Mouse (Mus musculus) heart, adult 9 months (tissue): ENCODE measurements around the gene Pde6h.
"Not testable (repeated sequence)": the region's sequence is repeated elsewhere in the genome, so short reads cannot be mapped to it uniquely, and the experiment has no call there.

Experiments used
- DNase-seq, 2 experiments: peaks; one replicate each; pipeline ENCODE4 v3.0.0; 2022; ENCODE audit warnings: low spot score in 2 of 2

Gene Pde6h

DNA sequence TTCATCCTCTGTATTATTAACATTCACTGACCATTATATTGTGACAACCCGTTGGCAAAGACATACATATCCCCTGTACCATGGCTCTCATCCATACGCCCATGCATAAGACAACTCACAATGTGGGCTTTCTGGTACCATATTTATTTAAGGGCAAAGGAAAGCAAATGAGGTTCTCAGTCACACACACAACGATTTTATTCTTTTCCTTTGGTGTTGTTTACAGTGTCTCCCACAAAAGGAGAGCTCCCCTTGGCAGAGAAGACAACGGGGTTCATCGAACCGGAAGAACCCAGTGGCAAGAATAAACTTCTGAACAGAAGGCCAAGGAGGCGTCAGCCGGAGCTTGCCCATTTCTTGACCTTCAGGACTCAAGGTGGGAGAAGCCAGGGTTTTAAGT lies at the start of gene Pde6h:
Gene Pde6h, plus strand, starts transcription at position 301 of the 400 bp plus-strand sequence.
- DNase-seq: no peak

DNA sequence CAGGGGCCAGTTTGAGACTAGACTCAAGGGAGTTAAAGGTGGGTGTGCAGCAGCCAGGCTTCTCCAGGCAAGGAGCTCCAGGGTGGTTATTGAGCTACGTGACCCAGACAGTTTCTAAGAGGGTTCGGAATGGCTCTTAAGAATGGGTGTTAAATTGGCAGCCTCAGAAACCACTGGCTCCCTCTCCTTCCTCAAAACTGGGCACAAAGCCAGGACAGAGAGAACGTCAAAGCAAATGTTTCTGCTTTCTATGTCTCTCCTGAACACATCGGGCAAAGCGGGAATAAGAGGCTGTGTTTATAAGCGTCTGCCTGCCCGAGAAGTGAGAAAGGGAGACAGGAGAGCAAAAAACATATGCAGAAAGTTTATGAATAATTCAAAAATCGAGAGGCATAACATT lies 49.0 kb upstream of the Pde6h start:
- no peak for DNase-seq

DNA sequence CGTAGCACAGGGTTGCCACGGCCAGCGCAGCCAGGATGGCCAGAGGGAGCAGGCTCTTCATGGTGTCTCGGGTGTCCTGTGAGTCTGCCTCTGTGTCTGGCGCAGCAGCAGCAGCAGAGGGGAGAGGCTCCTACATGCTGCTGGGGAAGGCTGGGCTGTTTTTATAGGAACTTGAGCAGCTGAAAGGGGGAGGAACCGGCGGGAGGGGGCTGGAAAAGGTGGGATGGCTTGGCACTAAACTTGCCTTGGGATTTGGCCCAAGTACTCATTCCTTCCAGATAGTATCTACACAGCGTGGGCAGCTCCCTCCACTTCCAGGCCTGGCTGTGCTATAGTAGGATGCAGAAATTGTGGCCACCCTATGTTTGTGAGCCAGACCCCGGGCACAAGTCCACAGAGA lies 48.0 kb upstream of the Pde6h start, which contains the start of gene Mgp:
Gene Mgp, minus strand, starts transcription at position 154 of the 400 bp plus-strand sequence.
- DNase-seq: peak; percentile 74 to 79

DNA sequence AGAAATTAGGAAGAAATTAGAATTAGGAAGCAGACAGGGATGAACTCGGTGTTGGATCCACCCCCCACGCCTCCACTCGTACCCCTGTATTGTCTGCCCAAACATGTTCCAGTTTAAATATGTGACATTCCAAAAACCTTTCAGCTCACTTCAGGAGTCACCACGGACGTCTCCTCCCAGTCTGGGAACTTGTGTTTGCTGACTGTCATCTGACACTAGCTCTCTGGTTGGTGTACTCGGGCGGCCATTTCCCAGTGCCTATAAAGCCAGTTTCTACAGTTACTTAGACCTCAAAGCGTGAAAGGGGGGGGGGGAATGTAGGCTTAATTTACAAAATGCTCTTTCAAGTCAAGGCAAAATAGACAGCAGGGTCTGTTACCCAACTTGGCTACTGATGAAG lies 42.0 kb upstream of the Pde6h start:
- DNase-seq: no peak

DNA sequence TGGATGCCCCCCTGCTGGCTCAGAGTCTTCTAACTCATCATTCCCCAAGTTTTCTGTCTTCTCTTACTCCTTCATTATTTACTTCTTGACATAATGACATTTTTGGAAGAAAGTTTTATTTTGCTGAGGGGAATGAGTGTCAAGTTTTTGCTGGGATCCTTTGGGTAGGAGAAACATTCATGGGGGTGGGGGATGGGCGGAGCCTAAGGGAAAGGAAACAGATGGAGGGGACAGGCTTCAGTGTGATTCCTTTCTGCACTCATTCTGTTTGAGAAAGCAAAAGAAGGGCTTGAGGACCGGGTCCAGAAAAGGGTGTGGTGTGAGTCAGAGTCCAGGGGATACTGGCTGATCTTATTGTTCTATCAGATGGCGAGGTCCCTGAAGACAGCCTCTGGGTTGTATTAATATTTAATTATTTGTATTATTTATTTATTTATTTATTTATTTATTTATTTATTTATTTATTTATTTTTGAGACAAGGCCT lies 40.2 kb upstream of the Pde6h start:
- no peak for DNase-seq

DNA sequence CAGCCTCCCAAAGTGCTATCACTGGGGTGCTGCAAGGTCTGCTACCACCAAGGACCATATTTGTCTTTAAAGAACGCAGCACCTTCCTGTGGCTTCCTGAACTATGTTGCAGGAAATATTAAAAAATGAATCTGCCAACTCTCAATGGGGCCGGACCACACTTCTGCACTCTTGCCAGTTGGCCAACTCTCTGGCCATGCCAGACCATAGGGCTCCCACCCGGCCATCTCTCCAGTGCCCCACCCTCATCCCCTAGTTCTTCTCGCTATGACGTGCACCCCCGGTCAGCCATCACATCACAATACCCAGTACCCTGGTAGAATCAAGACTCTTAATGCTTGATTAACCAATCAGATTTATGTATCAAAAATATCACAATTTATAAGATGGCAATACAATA lies 39.7 kb upstream of the Pde6h start:
- DNase-seq: no peak

DNA sequence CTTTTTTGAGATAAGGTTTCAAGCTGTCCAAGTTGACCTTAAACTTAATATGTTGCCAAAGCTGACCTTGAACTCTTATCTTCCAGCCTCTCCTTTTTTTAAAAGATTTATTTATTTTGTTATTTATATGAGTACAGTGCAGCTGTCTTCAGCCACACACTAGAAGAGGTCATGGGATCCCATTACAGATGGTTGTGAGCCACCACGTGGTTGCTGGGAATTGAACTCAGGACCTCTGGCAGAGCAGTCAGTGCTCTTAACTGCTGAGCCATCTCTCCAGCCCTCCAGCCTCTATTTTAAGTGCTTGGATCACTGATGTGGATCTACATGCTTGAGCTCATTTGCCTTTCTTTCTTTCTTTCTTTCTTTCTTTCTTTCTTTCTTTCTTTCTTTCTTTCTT lies 38.9 kb upstream of the Pde6h start:
- not testable (repeated sequence) for DNase-seq

DNA sequence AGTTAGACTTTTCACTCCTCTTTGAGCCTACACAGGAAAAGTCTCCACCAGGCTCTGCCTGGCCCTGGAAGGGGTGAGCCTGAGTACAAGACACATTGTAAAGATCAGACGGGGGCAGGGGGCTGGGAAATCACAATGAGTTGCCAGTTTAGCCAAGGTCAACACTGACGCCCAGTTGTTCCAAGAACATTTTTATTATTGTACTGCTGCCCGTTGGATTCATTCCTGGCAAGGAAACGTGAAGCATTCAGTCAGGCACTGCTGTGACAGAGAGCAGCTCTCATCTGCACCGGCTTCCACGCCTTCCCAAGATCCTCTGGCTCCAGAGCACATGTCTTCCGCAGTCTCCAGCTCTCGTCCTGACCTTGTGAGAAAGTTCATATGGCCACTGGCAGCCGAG lies 35.8 kb upstream of the Pde6h start:
- peak; percentile 92 for DNase-seq

DNA sequence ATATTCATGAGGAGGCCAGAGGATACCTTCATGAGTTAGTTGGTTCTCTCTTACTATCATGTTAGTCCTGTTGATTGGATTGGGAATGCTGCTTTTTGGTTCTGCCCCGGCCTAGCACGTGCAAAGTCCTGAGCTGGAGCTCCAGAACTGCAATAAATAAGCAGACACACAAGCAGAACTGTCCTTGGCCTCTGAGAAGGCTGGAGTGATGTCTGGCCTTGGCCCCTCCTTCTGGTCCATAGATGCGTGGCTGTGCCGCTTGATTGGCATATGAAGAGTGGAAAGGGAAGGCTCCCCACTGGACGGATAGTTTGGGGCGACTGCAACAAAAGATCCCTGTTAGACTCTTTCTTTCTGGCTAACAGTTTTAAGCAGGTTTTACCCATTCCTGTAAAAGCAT lies 34.6 kb upstream of the Pde6h start:
- no peak for DNase-seq

DNA sequence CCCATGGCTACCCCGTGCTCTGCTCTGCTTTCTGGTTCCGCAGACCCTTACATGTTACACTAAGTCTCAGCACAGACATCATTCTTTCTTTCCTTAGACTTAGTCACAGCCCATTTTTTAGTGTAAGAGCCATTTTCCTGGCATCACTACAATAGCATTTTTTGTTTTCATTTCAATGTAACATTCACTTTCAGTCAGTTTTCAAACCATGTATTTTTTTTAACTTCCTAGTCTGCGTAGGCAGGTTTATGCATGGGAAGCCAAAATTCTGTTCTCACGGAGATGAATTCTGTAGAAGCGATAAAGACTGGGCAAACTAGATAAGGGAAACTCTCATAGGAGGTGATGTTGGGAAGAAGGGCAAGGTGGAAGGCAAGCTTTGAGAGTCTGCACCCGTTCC lies 34.1 kb upstream of the Pde6h start:
- DNase-seq: no peak

DNA sequence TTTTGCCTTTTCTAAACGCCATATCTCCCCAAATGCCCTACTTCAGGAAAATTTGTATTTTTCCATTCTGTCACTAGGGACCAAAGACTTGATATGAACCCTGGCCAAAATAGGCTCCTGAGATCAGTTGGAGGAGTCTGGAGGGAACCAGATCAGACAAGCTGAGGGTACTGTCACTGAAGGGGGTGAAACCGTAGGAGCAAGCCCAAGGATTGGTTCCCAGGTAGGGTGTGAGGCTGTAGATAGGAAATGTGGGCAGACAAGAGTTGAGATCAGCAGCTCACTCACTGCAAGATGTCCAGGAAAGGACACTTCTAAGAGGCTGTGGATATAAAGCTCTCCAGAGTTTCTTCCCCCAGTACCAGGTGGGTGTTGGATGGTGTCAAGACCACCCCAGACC lies 31.6 kb upstream of the Pde6h start:
- no peak for DNase-seq

DNA sequence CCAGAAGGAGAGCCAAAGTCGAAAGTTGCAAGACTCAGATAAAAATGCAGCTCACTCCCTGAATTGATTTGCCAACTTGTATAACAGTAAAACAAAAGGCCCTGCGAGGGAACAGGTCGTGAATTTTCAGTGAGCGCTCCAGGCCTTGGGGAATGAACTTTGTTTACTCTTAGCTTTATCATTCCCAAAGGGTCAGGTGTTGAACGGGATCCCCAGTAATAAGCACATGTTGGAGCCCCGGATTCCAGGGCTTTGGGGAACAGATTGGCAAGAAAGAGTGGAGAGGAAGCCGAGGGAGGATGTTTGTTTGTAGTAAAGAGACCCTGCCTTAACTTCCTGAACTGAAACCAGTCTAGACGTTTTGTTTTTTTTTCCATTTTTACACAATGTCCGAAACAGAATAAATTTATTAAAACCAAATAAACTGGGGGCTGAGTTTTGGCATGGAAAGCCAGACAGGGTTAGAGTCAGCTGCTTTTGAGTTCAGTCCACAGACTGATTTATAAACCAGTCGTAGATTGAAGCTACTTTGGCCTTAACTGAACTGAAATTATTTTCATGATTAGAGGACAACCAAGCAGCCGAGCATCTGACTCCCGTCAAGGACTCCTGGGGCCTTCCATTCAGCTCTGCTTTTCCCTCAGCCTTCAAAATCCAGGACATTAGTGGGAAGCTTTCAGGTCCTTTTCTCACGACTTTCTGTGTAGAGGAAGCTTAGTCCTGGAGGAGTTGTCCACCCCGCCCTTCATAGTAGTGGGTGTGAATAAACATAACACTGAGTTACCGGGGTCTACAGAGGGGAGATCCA lies 28.9 kb upstream of the Pde6h start:
- peak; percentile 66 to 75 for DNase-seq

DNA sequence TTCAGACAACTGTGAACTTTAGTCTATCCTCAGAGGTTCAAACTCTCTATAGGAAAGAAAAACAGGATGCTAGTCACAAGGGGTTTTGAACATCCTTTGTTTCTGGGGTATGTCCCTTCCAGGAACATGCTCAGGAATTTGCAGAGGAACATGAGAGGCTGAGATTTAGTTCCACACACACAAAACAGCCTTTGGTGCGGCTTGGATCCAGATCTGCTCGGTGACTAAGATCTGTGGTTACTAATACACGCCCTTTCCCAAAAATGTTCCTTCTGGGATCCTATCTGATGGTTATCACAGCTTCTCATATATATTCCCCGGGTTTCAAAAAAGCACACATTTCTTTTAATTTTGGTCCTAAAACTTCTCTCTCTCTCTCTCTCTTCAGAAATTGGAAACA lies 25.8 kb upstream of the Pde6h start:
- peak in 1 of 2 experiments; percentile 71 for DNase-seq

DNA sequence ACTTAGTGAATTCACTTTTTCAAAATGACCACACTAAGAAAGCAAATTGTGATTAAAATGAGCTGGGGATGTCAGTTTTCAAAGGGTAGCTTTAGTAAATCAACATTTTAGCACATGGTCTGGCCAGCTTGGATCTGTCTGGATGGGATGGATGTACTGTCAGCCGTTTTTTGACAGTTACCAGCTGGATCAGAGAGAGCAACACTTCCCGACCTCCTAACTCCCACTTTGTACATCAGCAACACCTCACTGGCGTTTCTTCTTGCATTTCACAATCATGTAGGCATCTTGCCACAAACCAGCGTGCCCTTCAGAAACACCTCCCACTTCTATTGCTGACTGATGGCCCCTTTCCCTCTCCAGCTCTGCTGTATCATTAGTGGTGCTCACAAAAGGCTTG lies 25.4 kb upstream of the Pde6h start:
- peak in 1 of 2 experiments; percentile 63 for DNase-seq

DNA sequence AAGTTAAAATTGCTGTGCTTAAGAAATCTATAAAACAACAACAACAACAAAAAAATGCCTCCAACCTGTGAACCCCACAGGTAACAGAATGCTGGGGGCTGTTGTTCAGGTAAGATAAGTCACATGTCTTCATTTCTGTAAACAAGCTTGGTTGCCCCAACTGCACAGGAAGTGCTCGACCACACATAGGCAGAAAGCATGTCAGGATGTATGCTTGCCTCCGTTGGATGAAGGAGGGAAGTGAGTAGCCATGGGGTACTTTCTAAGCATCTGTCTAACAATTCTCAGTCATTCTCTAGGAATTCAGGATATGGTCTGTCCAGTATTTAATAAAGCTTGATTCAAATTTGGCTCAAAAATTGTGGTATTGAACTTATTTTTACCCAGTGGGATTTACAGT lies 24.7 kb upstream of the Pde6h start:
- no peak for DNase-seq

DNA sequence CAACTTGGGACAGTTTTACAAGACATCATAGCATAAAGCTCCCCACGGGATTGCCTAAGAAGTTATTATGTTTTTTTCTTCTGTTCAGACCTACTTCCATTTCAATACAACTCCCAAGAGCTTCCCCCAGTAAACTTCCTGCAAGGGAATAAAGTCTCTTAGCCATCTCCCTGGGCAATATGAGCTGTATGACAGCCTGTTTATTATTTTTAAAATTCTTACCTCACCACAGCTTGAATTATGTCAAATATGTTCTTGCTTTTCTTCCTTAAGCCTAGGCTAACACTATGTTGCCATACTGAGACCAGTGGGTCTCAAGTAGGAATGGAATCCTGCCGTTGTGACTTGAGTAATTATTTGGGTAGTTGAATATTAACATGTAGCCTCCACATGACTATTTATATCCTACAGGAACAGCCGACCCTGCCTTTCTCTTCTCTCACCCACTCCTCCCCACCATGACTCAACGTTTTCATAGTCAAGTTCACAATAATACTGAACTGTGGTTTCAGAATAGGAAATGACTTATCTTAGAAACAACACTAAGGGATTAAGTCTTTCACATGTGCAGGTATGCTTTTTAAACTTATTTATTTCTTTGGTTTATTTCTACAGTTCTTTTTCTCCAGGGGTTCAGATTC lies 23.1 kb upstream of the Pde6h start:
- DNase-seq: no peak

DNA sequence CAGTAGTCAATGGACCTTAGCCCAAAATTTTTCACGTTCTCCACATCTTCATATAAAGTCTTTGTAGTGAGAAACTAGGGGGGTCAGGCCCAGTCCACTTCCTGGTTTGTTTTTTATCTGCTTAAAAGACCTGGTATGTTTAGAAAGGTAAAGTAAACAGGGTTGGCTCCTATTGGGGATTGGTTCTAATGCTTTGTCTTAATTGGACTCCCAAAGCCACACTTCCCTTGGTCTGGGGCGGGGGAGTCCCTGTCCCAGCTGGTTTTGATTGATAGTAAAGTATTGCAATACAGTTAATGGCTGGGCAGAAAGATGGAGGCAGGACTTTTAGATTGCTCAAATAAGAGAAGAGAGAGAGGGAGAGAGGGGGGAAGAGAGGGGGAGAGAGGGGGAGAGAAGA lies 22.6 kb upstream of the Pde6h start:
- DNase-seq: no peak

DNA sequence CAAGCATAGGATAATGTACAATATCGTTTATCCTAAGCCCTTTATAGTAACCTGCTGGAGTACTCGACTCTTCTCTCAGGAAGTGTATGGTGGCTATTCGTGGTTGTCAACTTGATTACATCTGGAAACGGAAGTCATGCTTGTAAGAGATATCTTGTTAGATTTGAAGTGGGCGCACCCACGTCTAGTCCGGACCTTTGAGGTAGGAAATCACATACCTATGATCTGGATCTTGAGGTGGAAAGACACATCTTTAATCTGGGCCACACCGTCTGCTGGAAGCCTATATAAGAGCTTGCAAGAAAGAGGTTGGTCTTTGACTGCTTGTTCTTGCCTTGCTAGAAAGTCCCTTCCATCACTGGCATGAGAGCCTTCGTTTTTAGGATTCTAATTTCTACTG lies 21.1 kb upstream of the Pde6h start:
- no peak for DNase-seq

DNA sequence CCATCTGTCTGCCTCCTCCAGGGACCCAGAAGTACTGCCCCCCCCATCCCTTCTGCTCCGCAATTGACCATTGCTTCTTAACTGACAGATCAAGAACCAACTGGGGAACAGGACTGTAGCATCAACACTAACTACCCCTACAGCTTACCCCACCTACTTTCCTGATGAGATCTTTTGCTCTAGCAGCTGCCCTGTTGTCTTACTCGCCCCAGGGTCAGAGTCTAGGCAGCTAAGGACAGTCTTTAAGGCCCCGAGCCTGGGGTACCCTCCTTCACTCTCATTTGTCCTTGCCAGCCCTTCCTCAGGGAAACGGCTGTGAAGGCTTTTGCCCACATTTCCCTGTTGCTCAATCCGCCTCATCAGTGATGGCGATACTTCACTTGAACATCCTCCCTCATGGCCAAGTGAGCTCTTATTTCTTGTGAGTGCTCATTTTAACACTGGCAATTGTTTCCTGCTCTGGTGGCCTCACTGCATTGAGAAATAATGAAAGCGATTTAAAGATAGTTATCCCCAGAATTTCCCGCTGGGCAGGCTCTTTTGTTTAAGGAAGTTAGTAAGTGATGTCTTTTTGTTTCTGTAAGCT lies 19.7 kb upstream of the Pde6h start:
- DNase-seq: no peak

DNA sequence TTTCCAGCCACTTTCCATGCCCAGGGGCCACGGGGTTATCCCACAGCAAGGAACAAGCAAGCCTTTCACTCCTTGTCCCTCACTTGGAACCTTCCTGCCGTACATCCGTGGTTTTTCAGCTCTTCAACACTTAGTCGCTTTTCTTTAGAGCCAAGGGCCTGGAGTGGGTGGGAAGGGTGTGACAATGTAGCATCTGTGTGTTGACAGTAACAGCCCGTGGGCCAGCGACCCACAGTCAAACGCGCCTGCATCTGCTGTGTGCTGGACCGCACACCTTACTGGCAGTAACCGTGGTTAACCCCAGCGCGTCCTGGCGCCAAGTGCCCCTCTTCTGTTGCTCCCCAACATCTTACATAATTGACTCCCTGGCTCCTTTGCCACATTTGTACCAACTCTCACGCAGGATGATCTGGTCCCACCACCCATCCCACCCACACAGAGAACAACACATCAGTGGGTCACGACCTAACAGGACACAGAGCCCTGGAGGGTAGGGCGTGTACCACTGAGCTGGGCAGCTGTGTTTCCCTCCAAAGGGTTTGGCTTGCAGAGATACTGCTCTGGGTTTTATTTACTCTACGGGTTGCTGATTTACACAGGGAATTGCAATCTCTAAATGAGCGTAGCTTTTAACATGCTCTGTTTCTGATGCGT lies 17.2 kb upstream of the Pde6h start:
- DNase-seq: peak in 1 of 2 experiments; percentile 54

DNA sequence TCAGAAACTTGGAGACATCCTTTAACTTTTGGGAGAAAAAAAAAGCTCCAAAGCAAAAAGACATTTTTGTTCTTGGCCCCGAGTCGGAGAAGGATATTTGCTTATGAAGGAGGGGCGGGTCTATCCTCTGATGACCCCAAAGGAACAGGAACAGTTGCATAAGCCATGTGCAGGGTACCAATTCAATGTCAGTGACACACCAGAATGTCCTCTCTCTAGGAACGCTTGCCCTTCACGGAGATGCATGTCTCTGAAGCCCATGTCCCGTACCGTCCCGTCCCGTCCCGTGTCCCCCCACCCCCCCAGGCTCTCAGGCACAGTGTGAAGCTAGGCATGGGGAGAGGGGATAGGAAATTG lies 16.7 kb upstream of the Pde6h start:
- peak; percentile 71 to 72 for DNase-seq

DNA sequence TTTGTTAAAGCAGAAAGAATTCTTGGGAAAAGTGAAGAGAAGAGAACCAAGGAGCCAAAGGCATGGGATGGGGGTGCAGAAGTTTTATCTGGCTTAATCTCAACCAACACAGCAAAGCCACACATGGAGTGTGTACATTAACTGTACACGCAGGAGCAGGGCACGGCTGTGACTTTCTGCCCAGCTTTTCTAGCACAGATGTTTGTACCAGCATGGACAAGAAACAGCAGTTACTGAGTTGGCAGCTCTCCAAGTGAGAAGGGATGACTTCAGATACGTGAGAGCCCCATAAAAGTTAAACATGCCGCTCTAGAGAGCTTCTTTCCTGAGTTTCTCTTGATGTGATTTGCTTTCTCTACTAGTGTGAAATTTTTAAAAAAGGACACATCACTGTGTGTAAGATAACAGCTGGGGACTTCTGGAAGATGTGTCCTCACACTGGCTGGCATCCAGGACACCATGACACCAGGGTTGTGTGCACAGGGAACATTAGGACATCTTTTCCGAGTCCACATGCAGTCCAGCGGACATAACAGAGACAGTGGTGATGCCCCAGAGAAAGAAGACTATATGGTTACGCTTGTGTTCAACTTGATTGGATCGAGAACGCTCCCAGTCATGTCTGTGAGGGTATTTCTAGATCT lies 13.3 kb upstream of the Pde6h start:
- no peak for DNase-seq
